Mouse (Mus musculus): ENCODE results near the gene Pold1. TPM values are rescaled to one million over a fixed set of nuclear protein-coding genes. Genes with fewer than 3 reads are reported as not detected.

Gene Pold1
- polyA plus RNA-seq, 1 experiment = 11.1 TPM

- Histone ChIP-seq H3K4me1 (ENCODE audit: control insufficient read depth, insufficient read depth, low read length) (peaks cover 3% of the 10 kb centered on the region), H3K4me3 (ENCODE audit: insufficient read depth, low read length) (no peak overlapping the region), H3K27ac (ENCODE audit: insufficient read depth, low read length) (no peak overlapping the region)
- TF ChIP-seq POLR2A (IDR thresholded peaks at IDR 0.05; ENCODE audit: extremely low read depth, insufficient read depth, low read length) = no peak
- TF ChIP-seq CTCF (IDR thresholded peaks at IDR 0.05; ENCODE audit: extremely low read depth, insufficient read depth, low read length) = no peak
Measured at GRCm38 (mm10) chr7:44532918-44533745, 15.5 kb downstream of the Pold1 start.

- H3K27ac ChIP-seq (ENCODE audit: insufficient read depth, low read length) = no peak within 1 kb of the TSS
- H3K4me1 ChIP-seq (ENCODE audit: control insufficient read depth, insufficient read depth, low read length) = peaks cover 3% of the 10 kb centered on the region
- H3K4me3 ChIP-seq (ENCODE audit: insufficient read depth, low read length) = no peak within 1 kb of the TSS
- TF ChIP-seq CTCF (IDR thresholded peaks at IDR 0.05; ENCODE audit: extremely low read depth, insufficient read depth, low read length) (no peak), POLR2A (IDR thresholded peaks at IDR 0.05; ENCODE audit: extremely low read depth, insufficient read depth, low read length) (no peak)
Measured at GRCm38 (mm10) chr7:44531946-44532732, 16.5 kb downstream of the Pold1 start, which contains the start of gene Spib. Gene Spib, minus strand, starts transcription at chr7:44532071.

- Histone ChIP-seq H3K27ac (ENCODE audit: insufficient read depth, low read length) (no peak overlapping the region), H3K4me1 (ENCODE audit: control insufficient read depth, insufficient read depth, low read length) (no peaks in the 10 kb centered on the region; the same call in 1 of the 2 replicates), H3K4me3 (ENCODE audit: insufficient read depth, low read length) (no peak overlapping the region)
- no peak for TF ChIP-seq POLR2A (IDR thresholded peaks at IDR 0.05; ENCODE audit: extremely low read depth, insufficient read depth, low read length)
- TF ChIP-seq CTCF (IDR thresholded peaks at IDR 0.05; ENCODE audit: extremely low read depth, insufficient read depth, low read length) = no peak
Measured at GRCm38 (mm10) chr7:44531207-44531606, 17.4 kb downstream of the Pold1 start.

GRCm38 (mm10) chr7:44530507-44530906 is 18.1 kb downstream of the Pold1 start:
- Histone ChIP-seq H3K4me1 (ENCODE audit: control insufficient read depth, insufficient read depth, low read length) (no peaks in the 10 kb centered on the region), H3K27ac (ENCODE audit: insufficient read depth, low read length) (no peak overlapping the region), H3K4me3 (ENCODE audit: insufficient read depth, low read length) (no peak overlapping the region)
- no peak for TF ChIP-seq CTCF (IDR thresholded peaks at IDR 0.05; ENCODE audit: extremely low read depth, insufficient read depth, low read length)
- TF ChIP-seq POLR2A (IDR thresholded peaks at IDR 0.05; ENCODE audit: extremely low read depth, insufficient read depth, low read length) = no peak

GRCm38 (mm10) chr7:44529518-44529917 is 19.1 kb downstream of the Pold1 start:
- TF ChIP-seq POLR2A (IDR thresholded peaks at IDR 0.05; ENCODE audit: extremely low read depth, insufficient read depth, low read length) = no peak
- no peak for TF ChIP-seq CTCF (IDR thresholded peaks at IDR 0.05; ENCODE audit: extremely low read depth, insufficient read depth, low read length)
- Histone ChIP-seq H3K27ac (ENCODE audit: insufficient read depth, low read length) (no peak overlapping the region), H3K4me3 (ENCODE audit: insufficient read depth, low read length) (no peak overlapping the region)

GRCm38 (mm10) chr7:44527483-44528398 is 20.9 kb downstream of the Pold1 start:
- Histone ChIP-seq H3K27ac (ENCODE audit: insufficient read depth, low read length) (0 out of 2 replicates have a peak overlapping the region, but pooled peaks have one; percentile 7), H3K4me1 (ENCODE audit: control insufficient read depth, insufficient read depth, low read length) (no peaks in the 10 kb centered on the region), H3K4me3 (ENCODE audit: insufficient read depth, low read length) (peak overlapping the region; percentile 27)
- peak; percentile 55; the same call in 1 of the 2 replicates for TF ChIP-seq POLR2A (IDR thresholded peaks at IDR 0.05; ENCODE audit: extremely low read depth, insufficient read depth, low read length)
- TF ChIP-seq CTCF (IDR thresholded peaks at IDR 0.05; ENCODE audit: extremely low read depth, insufficient read depth, low read length) = peak; percentile 73

More at GRCm38 (mm10) chr7:44529518-44529917, 19.1 kb downstream of the Pold1 start:
- H3K4me1 ChIP-seq (ENCODE audit: control insufficient read depth, insufficient read depth, low read length) = no peaks in the 10 kb centered on the region

GRCm38 (mm10) chr7:44526414-44527154 is 22.1 kb downstream of the Pold1 start:
- TF ChIP-seq CTCF (IDR thresholded peaks at IDR 0.05; ENCODE audit: extremely low read depth, insufficient read depth, low read length) = no peak
- TF ChIP-seq POLR2A (IDR thresholded peaks at IDR 0.05; ENCODE audit: extremely low read depth, insufficient read depth, low read length) = no peak
- no peak overlapping the region for H3K4me3 ChIP-seq (ENCODE audit: insufficient read depth, low read length)
- no peak overlapping the region for H3K27ac ChIP-seq (ENCODE audit: insufficient read depth, low read length)
- no peaks in the 10 kb centered on the region for H3K4me1 ChIP-seq (ENCODE audit: control insufficient read depth, insufficient read depth, low read length)

- no peak overlapping the region for H3K4me3 ChIP-seq (ENCODE audit: insufficient read depth, low read length)
- no peak for TF ChIP-seq POLR2A (IDR thresholded peaks at IDR 0.05; ENCODE audit: extremely low read depth, insufficient read depth, low read length)
- no peak for TF ChIP-seq CTCF (IDR thresholded peaks at IDR 0.05; ENCODE audit: extremely low read depth, insufficient read depth, low read length)
- no peak overlapping the region for H3K27ac ChIP-seq (ENCODE audit: insufficient read depth, low read length)
- H3K4me1 ChIP-seq (ENCODE audit: control insufficient read depth, insufficient read depth, low read length) = no peaks in the 10 kb centered on the region
Measured at GRCm38 (mm10) chr7:44525126-44525832, 23.4 kb downstream of the Pold1 start.

All from cortical plate, adult 2 months (tissue).